Mouse (Mus musculus) lung, adult 2 months (tissue): ENCODE results near the gene Chrdl2.

Source experiments
- CTCF ChIP-seq: fragments of 200-500 bp; IDR thresholded peaks from 2 replicates; pipeline ENCODE4 v1.5.1; 2011; ENCODE audit warnings: mild to moderate bottlenecking, low read length, control low read depth; ENCODE audit not compliant: insufficient read depth
- POLR2A ChIP-seq: fragments of 200-500 bp; IDR thresholded peaks from 2 replicates; pipeline ENCODE4 v1.6.1; 2011; ENCODE audit warnings: low read depth, mild to moderate bottlenecking, control low read depth, low read length, borderline replicate concordance; ENCODE audit errors: extremely low read depth

GRCm38 (mm10) chr7:99990990-99991707, 14.8 kb upstream of the Chrdl2 start:
- TF ChIP-seq CTCF (no peak), POLR2A (no peak)
